Mouse (Mus musculus) small intestine, adult 10 weeks (tissue): ENCODE results near the gene Pak1. TPM values are rescaled to one million over a fixed set of nuclear protein-coding genes. Genes with fewer than 3 reads are reported as not detected.

Experiments used
- polyA plus RNA-seq: library from polyadenylated mRNA; stranded (reverse); fragments of 350-450 nt; fragmentation: Illumina TruSeq; extraction: RNeasy Lipid Tissue Mini Kit (QIAGEN cat#74804); gene quantifications from one replicate; pipeline ENCODE4 v1.2.3, GENCODE M21; 2014; ENCODE audit warnings: low replicate concordance

Gene Pak1
- 95.5 TPM for polyA plus RNA-seq

DNA sequence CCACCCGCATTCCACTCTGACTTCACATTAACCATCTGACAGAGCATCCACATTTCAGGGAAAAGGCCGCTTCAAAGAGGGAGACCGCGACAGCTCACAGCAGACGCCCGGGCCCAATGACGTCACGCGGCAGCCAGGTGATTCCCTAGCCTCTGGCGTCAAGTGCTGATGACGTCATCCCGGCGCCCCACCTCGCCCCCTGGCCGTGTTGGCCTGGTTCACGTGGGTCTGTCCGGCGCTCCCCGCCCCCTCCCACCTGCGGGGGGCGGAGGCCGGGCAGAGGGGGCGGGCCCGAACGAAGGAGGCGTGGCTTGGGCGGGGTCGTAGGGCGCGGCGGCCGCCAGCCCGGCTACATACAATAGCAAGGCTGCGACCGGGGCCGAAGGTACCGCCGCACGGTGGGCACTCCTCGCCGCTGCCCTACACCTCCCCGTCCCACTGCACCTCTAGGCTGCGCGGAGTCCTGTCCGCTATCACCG lies at the start of gene Pak1:
Gene Pak1 (plus strand): TSS at position 352 of the 479 bp plus-strand sequence.

GRCm38 (mm10) chr7:97919742-97920141 lies 131.4 kb downstream of the Pak1 start, which contains the start of gene Gdpd4:
Gdpd4 (plus strand) TSS chr7:97919955.

Other genes starting within 250 kb of the Pak1 start
- gene Aamdc, start 209.0 kb upstream of the Pak1 start, polyA plus RNA-seq, result 60.2 TPM
- gene Rsf1, start 208.7 kb upstream of the Pak1 start, polyA plus RNA-seq, result 17.9 TPM
- 58.5 TPM for gene Clns1a, start 91.9 kb upstream of the Pak1 start, polyA plus RNA-seq
- gene Aqp11, start 50.3 kb upstream of the Pak1 start, polyA plus RNA-seq, result 150 TPM
- gene Gdpd4, start 131.4 kb downstream of the Pak1 start, polyA plus RNA-seq, result not detected